Mouse (Mus musculus) CD8-positive naive resting alpha-beta T cell, adult 2 months (primary cell): Measurements from ENCODE around the gene Zfp672.

Source experiments
- DNase-seq, 2 experiments: peaks; one replicate each; pipeline ENCODE4 v3.0.0; 2022; ENCODE audit warnings: low read depth in 2 of 2, low spot score in 2 of 2

Gene Zfp672

GRCm38 (mm10) chr11:58289992-58290682, 40.0 kb downstream of the Zfp672 start:
- DNase-seq = peak in 1 of 2 experiments; percentile 20

- no peak for DNase-seq
Observed at GRCm38 (mm10) chr11:58282518-58282917, 47.6 kb downstream of the Zfp672 start.

- peak in 1 of 2 experiments; percentile 34 for DNase-seq
Observed at GRCm38 (mm10) chr11:58281970-58282496, 48.1 kb downstream of the Zfp672 start.

GRCm38 (mm10) chr11:58275756-58276155, 54.4 kb downstream of the Zfp672 start:
- DNase-seq = no peak

GRCm38 (mm10) chr11:58274572-58274971, 55.6 kb downstream of the Zfp672 start, which contains the start of gene 4930438A08Rik:
4930438A08Rik (plus strand) TSS chr11:58274799.
- no peak for DNase-seq

GRCm38 (mm10) chr11:58268285-58268684, 61.9 kb downstream of the Zfp672 start:
- DNase-seq = no peak
